Mouse (Mus musculus): Measurements from ENCODE around the gene Rnf167.

GRCm38 (mm10) chr11:70697376-70697775 is 50.3 kb downstream of the Rnf167 start:
- no peak for TF ChIP-seq CTCF (IDR thresholded peaks at IDR 0.05; ENCODE audit: control insufficient read depth, insufficient read depth, insufficient replicate concordance, low read depth, low read length)
- no peak for TF ChIP-seq POLR2A (IDR thresholded peaks at IDR 0.05; ENCODE audit: control insufficient read depth, low read depth, low read length)
